13 mouse cellular contexts compared by ENCODE assay signal in the genomic region with DNA sequence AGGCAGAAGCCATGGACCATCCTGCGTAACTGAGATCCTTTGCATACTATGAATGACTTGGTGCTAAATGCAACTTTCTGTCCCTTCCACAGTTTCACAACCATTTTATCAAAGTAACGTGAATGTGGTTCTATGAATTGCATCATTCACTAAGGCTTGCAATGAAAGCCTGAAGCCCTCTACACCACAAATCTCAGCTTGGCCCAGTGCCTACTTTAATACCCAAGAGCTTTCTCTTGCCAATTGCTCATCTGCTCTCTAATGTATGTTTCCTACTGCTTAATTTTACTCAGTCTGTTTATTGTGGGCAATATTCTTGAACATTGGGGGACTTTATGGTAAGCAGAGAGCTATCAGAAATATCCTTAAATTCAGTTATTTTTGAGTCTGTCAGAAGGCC. TPM values are rescaled to one million over a fixed set of nuclear protein-coding genes. Genes with fewer than 3 reads are reported as not detected.
"Had no signal": no experiment of that assay in that cellular context is flagged by ENCODE, and none has a peak within 500 bp of the region (broad histone marks: within the 10 kb centered on the region; RNA-seq: fewer than 3 reads in every experiment).

No protein-coding gene starts in this region.

- H3K36me3 ChIP-seq: limb, embryonic 10.5 days; liver, embryonic 15.5 days; lung, embryonic 15.5 days; midbrain, embryonic 15.5 days; stomach, embryonic 15.5 days had no signal

- H3K9ac ChIP-seq: liver, embryonic 15.5 days; lung, embryonic 15.5 days; midbrain, embryonic 15.5 days; stomach, embryonic 15.5 days had no signal

- H3K4me2 ChIP-seq: liver, embryonic 11.5 days; liver, embryonic 15.5 days; lung, embryonic 15.5 days; midbrain, embryonic 15.5 days; stomach, embryonic 15.5 days had no signal

- ATAC-seq: midbrain, embryonic 15.5 days had no signal

- H3K4me1 ChIP-seq: liver, embryonic 15.5 days; lung, embryonic 15.5 days; stomach, embryonic 15.5 days had no signal

- H3K4me3 ChIP-seq: limb, embryonic 10.5 days; liver, embryonic 15.5 days; lung, embryonic 15.5 days; midbrain, embryonic 15.5 days; stomach, embryonic 15.5 days had no signal

- H3K27ac ChIP-seq: limb, embryonic 10.5 days; liver, embryonic 15.5 days; lung, embryonic 15.5 days; midbrain, embryonic 15.5 days; stomach, embryonic 15.5 days had no signal

- H3K9me3 ChIP-seq: limb, embryonic 10.5 days; liver, embryonic 15.5 days; lung, embryonic 15.5 days; midbrain, embryonic 15.5 days; stomach, embryonic 15.5 days had no signal

- DNase-seq: kidney, postnatal 25 days; lung, postnatal 36 days; right cerebral cortex, postnatal 14 days; thymus, adult 2 months; thymus, postnatal 36 days had no signal

- H3K27me3 ChIP-seq: liver, embryonic 15.5 days; lung, embryonic 15.5 days; midbrain, embryonic 15.5 days; stomach, embryonic 15.5 days had no signal

RNA-seq across cellular contexts. Expression of a gene that starts 59.5 kb away (rescaled TPM):
- polyA plus RNA-seq: midbrain, embryonic 15.5 days; neural tube, embryonic 14.5 days; spleen, adult 2 months had no signal
